In the genomic region with DNA sequence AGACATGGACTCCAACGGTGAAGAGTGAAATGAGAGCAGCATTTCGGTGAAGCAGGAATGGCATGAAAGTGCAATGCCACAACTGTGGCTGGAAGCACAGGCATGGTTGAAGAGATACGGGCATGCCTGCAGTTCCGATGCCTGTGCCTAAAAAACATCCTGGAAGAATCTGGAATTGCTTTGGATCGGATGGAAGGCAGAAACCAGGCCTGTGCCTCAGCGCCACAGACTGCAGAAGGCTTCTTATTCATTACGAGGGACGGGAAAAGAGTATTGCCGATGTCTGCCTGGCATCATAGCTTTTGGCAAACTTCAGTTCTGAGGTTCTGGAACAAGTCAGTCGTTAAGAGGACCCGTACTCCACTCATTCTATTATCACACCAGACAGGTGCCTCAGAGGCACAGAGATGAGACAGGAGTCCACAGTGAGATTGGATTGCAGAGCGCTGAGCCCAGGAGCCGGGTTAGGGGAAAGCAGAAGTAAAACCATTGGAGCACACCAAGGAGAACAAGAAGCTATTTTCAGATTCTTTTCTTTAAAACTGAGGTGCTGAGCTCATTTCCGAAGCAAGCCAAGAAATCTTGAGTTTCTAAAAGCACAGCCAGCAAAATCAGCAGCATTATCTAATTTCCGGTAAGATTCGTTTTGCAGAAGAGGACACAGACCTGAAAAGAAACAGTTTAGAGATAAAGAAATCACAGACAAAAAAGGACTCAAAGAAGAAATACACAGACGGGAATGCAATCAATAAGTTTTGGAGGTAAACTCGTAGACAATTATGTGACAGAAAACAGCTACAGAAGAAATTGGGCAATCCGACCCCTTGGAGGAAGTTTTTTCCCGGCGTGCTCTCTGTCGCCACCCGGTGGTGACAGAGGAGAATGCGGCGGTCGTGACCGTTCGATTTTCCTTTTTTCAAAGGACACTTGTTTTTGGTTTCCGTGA, we compare ENCODE assay signal across 8 mouse cellular contexts. TPM values are rescaled to one million over a fixed set of nuclear protein-coding genes. Genes with fewer than 3 reads are reported as not detected.
DNase-seq lines count a peak whose midpoint lies in the region; ATAC-seq lines count a peak whose summit lies in the region.
"Not testable (repeated sequence)": the region's sequence is repeated elsewhere in the genome, so short reads cannot be mapped to it uniquely, and the experiment has no call there.

No protein-coding gene starts in this region.

- H3K36me3 ChIP-seq in lung, embryonic 16.5 days (ENCODE audit: control insufficient read depth, insufficient read depth, low read length) = peaks cover 37% of the 10 kb centered on the region

- not testable (repeated sequence) for H3K27me3 ChIP-seq in lung, embryonic 16.5 days (ENCODE audit: control insufficient read depth, insufficient read depth, low read depth, low read length)

- not testable (repeated sequence) for H3K4me1 ChIP-seq in lung, embryonic 16.5 days (replicated peaks; ENCODE audit: control insufficient read depth, insufficient read depth, low read length)

- peak overlapping the region; percentile 2; the same call in 1 of the 2 replicates for H3K4me2 ChIP-seq in lung, embryonic 16.5 days (ENCODE audit: low read depth, low read length)

- peak overlapping the region; percentile 4; the same call in 1 of the 2 replicates for H3K27ac ChIP-seq in lung, embryonic 16.5 days (ENCODE audit: low read length)

- peak; percentile 35; the same call in 1 of the 2 replicates for ATAC-seq in lung, embryonic 16.5 days (ENCODE audit: low read depth)

- peaks cover 11% of the 10 kb centered on the region for H3K9me3 ChIP-seq in lung, embryonic 16.5 days (ENCODE audit: control insufficient read depth, low read length)

- 62% methylated on average over 29 of the region's 29 CpGs for WGBS in lung, embryonic 16.5 days

- not testable (repeated sequence) for H3K9ac ChIP-seq in lung, embryonic 16.5 days (ENCODE audit: low read length)

- intact Hi-C loops in heart, postnatal 25 days (cut with DNase I) = loop anchor here (5.0 kb wide), 1 partner anchor 181 kb away; no protein-coding TSS in a partner anchor

- H3K4me3 ChIP-seq in lung, embryonic 16.5 days (ENCODE audit: low read length) = not testable (repeated sequence)

- peak; percentile 54 for DNase-seq in MN1 (ENCODE audit: low spot score)
- DNase-seq in cerebellum, postnatal 10 days = peak; percentile 85
- peak; percentile 88 for DNase-seq in forelimb bud, embryonic 11.5 days (ENCODE audit: low read depth, low spot score)
- peak; percentile 69 for DNase-seq in heart, postnatal 25 days (ENCODE audit: low spot score)
- peak; percentile 51 to 60 for DNase-seq in layer of hippocampus, adult 8-10 months (ENCODE audit: low spot score in 2 of 2)
- peak; percentile 71 for DNase-seq in ovary, adult 18-20 months (ENCODE audit: low spot score)
- peak; percentile 75 for DNase-seq in thymus, postnatal 14 days

RNA-seq across cellular contexts. Expression of a gene that starts 30.8 kb away (rescaled TPM):
- total RNA-seq in heart, postnatal 25 days (2021) = 10 to 100 TPM; 31.7 to 43.0 TPM
- total RNA-seq in layer of hippocampus, adult 8-10 months (2022) = 100 to 1,000 TPM in 3 of 4 experiments, 10 to 100 TPM in 1; 76.9 to 182 (median 146) TPM
- 126 and 202 TPM in 2 replicates for polyA plus RNA-seq in lung, embryonic 16.5 days (2015; fragmentation: Nextera tagmentation; extraction: Ambion mirVana)
